Mouse (Mus musculus) 3134 (cell line): ENCODE data around the gene Rnls.
"Not testable (repeated sequence)": the region's sequence is repeated elsewhere in the genome, so short reads cannot be mapped to it uniquely, and the experiment has no call there.

Experiments
- DNase-seq: peaks from one replicate; pipeline ENCODE4 v3.0.0-alpha.2; 2011; ENCODE audit warnings: low spot score; ENCODE audit not compliant: insufficient read length; ENCODE audit errors: extremely low read depth

The Rnls gene

DNA sequence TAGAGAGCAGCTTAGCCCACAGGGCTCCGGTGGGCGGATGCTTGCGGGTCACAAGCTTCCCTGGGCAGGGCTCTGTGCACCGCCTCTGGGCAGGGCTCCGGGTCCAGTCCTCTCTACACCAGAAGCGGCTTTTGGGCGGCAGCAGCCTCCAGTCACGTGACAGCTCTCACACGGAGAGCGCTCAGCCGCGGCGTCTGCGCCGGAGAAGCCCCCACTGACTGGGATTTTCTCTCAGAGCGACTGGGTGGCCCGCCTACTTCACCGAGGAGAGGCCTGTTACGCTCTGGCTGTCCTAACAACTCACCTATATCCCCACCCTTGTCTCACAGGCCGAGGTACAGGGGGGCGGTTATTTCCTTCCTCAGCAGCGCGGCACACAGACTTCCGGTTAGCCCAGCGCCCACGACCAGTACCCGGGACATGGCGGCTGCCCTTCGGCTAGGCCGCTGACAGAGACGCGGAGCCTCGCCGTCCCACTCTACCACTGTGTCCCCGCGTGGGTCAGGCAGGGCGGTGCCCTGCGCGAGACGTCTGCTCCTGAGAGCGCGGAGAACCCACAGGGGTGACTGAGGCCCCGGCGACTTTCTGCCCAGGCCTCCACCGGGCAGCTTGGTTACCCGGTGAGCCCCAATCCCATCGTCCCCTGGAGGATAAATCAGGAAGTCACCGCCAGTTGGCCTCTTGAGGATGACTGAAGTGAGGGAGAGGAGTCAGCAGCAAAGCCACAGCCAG, at the start of gene Rnls:
Rnls (minus strand) TSS at position 645 of the 732 bp plus-strand sequence.
- peak; percentile 93 for DNase-seq

DNA sequence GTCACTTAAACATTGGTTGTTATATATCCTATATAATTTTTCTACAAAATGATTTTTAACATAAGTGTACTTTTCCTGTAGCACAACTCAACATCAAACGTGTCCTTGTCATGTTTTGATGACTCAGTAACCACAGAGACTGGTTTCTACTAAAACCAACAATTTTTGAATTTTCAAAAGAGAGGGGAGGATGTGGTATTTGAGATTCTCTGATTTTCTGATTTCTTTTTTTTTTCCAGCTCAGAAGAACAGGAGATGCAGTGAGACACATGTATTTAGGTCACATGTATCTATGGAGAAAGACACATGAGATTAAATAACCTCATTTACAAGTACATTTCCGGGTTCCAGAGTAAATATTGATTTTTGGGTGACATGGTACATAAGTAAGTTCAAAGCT, 37.4 kb upstream of the Rnls start:
- DNase-seq, result no peak

DNA sequence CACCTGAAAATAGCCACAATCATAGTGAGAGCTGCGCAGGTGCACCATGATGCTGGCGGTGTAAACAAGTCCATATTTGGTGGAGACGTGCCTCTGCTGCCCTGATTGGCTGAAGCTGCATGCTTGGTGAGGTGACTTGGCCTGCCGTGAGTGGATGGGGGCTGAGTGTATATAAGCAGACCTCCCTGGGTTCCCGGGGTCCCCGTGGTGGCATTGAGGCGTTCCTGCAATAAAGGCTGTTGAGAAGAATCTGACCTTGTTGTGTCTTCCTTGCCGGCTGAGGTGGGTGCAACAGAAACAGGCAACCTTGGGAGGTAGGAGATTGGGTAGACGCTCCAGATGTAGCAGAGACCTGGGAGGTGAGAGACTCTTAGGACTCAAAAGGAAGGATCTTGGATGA, 27.3 kb upstream of the Rnls start:
- DNase-seq, result not testable (repeated sequence)

GRCm38 (mm10) chr19:33380825-33381224, 11.3 kb downstream of the Rnls start:
- DNase-seq, result no peak

DNA sequence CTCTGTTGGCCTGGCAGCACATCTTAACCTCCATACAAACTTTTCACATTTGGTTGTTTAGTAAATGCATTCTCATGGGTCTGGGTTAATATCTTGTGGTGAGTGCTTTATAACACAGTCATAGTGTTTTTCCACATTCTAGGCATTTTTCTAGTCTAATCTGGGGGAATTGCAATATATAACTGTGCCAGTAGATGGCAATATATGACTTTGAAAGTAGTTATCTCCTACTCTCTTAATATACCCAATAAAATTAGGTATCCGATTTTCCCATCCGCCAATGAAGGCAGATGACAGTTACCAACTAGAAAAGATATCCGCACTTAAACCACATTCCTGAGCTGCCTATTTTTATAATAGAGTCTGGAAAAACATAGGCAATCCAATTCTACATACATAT, 11.7 kb downstream of the Rnls start:
- DNase-seq, result peak; percentile 5

DNA sequence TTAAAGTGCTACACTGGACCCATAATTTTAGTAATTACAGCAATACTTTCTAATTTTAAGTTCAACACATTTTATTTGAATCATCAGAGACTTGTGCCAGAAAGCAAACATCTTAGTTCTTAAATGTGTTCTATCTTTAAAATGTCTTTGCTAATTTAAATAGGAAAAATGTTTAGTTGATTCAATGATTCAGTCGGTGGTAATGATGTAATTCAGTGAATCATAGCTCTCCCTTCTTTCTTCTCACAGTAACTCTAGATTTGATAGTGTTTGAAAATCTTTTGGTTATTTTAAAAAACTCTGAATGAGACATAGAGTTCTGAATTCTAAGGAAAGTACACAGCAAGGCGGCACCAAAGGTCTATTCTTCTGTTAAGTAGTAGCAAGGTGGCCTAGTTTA, 23.3 kb downstream of the Rnls start:
- DNase-seq, result no peak

DNA sequence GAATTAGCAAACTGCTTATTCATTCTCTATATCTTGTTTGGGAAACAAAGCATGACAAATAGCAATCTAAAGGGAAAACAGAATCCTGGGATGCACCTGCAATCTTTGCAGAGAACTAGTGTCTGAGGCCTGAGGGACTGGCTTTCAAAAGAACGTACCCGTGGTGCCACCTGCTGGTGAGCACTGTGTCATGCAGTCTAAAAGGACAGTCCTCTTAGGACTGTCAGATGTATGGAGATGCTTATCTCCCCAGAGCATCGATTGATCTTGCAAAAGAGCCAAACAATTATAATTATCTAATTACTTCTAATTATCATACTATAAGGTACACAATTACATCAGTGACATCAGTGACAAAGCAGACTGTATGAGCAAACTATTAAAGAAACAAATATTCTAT, 25.4 kb downstream of the Rnls start:
- peak; percentile 4 for DNase-seq

- no peak for DNase-seq
Measured at GRCm38 (mm10) chr19:33357019-33357418, 35.1 kb downstream of the Rnls start.

- no peak for DNase-seq
Measured at GRCm38 (mm10) chr19:33340119-33340518, 52.0 kb downstream of the Rnls start.

- peak; percentile 27 for DNase-seq
Measured at GRCm38 (mm10) chr19:33326706-33327641, 65.1 kb downstream of the Rnls start.

- no peak for DNase-seq
Measured at GRCm38 (mm10) chr19:33318785-33319184, 73.3 kb downstream of the Rnls start.

DNA sequence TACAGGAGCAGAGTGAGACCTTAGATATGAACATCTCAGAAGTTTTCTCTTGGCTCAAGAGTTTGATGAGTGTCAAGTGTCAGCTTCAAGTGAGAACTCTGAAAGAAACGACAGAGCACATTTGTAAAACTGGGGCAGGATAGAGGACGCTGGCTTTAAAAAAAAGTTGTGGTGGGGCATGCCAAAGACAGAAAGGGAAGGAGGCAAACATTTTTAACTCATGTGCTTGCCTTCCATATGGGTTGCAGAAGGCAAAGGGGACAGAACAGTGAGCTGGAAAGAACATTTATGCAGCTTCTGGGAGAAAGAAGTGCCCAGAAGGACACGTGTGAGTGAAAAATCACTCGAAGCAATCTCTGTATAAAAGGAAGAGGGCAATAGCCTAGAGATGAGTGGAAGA, 75.0 kb downstream of the Rnls start:
- no peak for DNase-seq

DNA sequence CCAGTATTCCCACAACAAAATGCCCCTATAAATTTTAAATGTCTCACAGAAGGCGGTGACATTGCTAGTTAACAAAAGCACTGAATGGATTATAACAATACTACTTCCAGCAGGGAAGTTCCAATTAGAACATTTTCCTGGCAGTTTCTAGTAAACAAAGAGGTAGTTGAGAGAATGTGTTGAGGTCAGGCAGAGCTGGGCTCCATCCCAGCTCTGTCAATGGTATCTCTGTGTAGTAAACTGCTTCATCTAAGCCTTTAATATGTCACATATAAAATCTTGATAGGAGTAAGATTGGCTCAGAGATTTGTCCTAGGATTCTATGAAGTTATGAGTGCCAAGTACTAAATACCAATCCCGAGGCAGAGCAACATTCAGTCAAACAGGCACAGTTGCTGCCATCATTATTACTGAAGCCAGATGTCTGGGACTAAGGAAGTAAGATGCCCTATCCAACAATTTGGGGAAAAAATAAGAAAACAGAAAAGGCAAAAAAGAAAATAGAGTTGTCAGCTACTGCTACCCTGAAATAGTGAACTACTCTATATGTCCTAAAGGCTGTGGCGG, 92.3 kb downstream of the Rnls start:
- DNase-seq, result no peak

GRCm38 (mm10) chr19:33296338-33296737, 95.8 kb downstream of the Rnls start:
- DNase-seq, result no peak

- DNase-seq, result no peak
Measured at GRCm38 (mm10) chr19:33282985-33283384, 109.1 kb downstream of the Rnls start.

- DNase-seq, result no peak
Measured at GRCm38 (mm10) chr19:33276421-33276820, 115.7 kb downstream of the Rnls start.

GRCm38 (mm10) chr19:33273676-33274075, 118.4 kb downstream of the Rnls start:
- no peak for DNase-seq

- no peak for DNase-seq
Measured at GRCm38 (mm10) chr19:33271571-33271970, 120.5 kb downstream of the Rnls start.

- DNase-seq, result no peak
Measured at GRCm38 (mm10) chr19:33270231-33270630, 121.9 kb downstream of the Rnls start.

DNA sequence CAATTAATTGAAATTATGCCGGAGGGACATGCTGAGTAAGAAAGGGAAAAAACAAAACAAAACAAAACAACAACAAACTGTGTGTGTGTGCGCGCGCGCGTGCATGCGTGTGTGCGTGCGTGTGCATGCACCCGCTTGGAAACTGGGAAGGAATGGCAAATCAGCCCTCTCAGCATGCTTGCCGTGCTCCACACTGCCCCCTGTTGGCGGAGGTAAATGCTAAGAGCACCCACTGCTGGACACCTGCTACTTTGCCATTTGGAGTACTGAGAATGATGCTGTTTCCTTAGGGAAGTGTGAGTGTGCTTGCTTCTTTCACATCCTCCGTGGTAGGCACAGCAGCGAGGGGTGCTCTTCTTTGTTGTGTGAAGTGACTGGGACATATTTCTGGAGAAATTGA, 124.1 kb downstream of the Rnls start:
- peak; percentile 14 for DNase-seq

DNA sequence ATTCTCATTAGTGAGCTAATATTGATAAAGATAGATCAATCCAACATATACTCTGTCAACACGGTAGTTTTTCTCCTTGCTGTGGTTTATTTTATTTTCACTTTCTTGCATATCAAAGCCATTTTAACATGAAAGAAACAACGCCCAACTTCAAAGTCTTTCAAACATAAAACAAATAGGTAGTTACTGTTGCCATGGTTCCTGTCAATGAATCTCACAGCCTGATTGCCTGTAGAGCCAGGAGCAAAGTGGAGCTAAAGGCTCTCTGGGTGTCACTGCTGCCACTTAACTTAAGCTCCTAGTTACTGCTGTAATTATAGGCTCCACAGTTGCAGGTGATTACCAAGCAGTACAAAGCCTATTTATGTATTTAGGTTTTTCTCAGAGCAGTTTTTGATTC, 126.8 kb downstream of the Rnls start:
- no peak for DNase-seq
